Mouse (Mus musculus): ENCODE results near the gene Dstyk. TPM values are rescaled to one million over a fixed set of nuclear protein-coding genes. Genes with fewer than 3 reads are reported as not detected.
A peak's percentile ranks its signal among the peaks of the same experiment; 100 is the strongest.

Gene Dstyk
- polyA plus RNA-seq, 1 experiment, result 4.6 TPM

GRCm38 (mm10) chr1:132396705-132397104 lies 20.6 kb upstream of the Dstyk start:
- Histone ChIP-seq H3K36me3 (ENCODE audit: control insufficient read depth, insufficient read depth, low read length) (no peaks in the 10 kb centered on the region), H3K4me3 (ENCODE audit: extremely low read depth, insufficient read depth, insufficient read length) (no peak overlapping the region), H3K27me3 (ENCODE audit: control insufficient read depth, insufficient read depth, low read length) (peaks cover under 1% of the 10 kb centered on the region), H3K27ac (ENCODE audit: insufficient read depth, low read length) (no peak overlapping the region), H3K4me1 (ENCODE audit: control insufficient read depth, insufficient read depth, insufficient read length) (peaks cover under 1% of the 10 kb centered on the region; the same call in 1 of the 2 replicates)
- no peak for TF ChIP-seq POLR2A (IDR thresholded peaks at IDR 0.05; ENCODE audit: low read depth, low read length)
- TF ChIP-seq CTCF (IDR thresholded peaks at IDR 0.05; ENCODE audit: extremely low read depth, insufficient read depth, insufficient read length, insufficient replicate concordance), result no peak
- WGBS, result 75% methylated on average over 2 of the region's 2 CpGs
- DNase-seq (ENCODE audit: low read depth in 1 of 2, low spot score in 2 of 2), result no peak

GRCm38 (mm10) chr1:132400538-132400937 lies 16.8 kb upstream of the Dstyk start:
- DNase-seq (ENCODE audit: low read depth in 1 of 2, low spot score in 2 of 2), result no peak
- TF ChIP-seq CTCF (IDR thresholded peaks at IDR 0.05; ENCODE audit: extremely low read depth, insufficient read depth, insufficient read length, insufficient replicate concordance) (no peak), POLR2A (IDR thresholded peaks at IDR 0.05; ENCODE audit: low read depth, low read length) (no peak)
- no peaks in the 10 kb centered on the region for H3K27me3 ChIP-seq (ENCODE audit: control insufficient read depth, insufficient read depth, low read length)
- no peak overlapping the region for H3K4me3 ChIP-seq (ENCODE audit: extremely low read depth, insufficient read depth, insufficient read length)
- WGBS, result 78% methylated on average over 1 of the region's 1 CpGs
- no peaks in the 10 kb centered on the region for H3K36me3 ChIP-seq (ENCODE audit: control insufficient read depth, insufficient read depth, low read length)
- H3K4me1 ChIP-seq (ENCODE audit: control insufficient read depth, insufficient read depth, insufficient read length), result no peaks in the 10 kb centered on the region
- H3K27ac ChIP-seq (ENCODE audit: insufficient read depth, low read length), result no peak overlapping the region

- H3K27ac ChIP-seq (ENCODE audit: insufficient read depth, low read length), result no peak overlapping the region
- no peaks in the 10 kb centered on the region for H3K4me1 ChIP-seq (ENCODE audit: control insufficient read depth, insufficient read depth, insufficient read length)
- WGBS, result 89% methylated on average over 1 of the region's 1 CpGs
- H3K27me3 ChIP-seq (ENCODE audit: control insufficient read depth, insufficient read depth, low read length), result no peaks in the 10 kb centered on the region
- TF ChIP-seq POLR2A (IDR thresholded peaks at IDR 0.05; ENCODE audit: low read depth, low read length), result no peak
- no peak for TF ChIP-seq CTCF (IDR thresholded peaks at IDR 0.05; ENCODE audit: extremely low read depth, insufficient read depth, insufficient read length, insufficient replicate concordance)
- no peaks in the 10 kb centered on the region for H3K36me3 ChIP-seq (ENCODE audit: control insufficient read depth, insufficient read depth, low read length)
- no peak overlapping the region for H3K4me3 ChIP-seq (ENCODE audit: extremely low read depth, insufficient read depth, insufficient read length)
- no peak for DNase-seq (ENCODE audit: low read depth in 1 of 2, low spot score in 2 of 2)
Measured at GRCm38 (mm10) chr1:132401843-132402242, 15.5 kb upstream of the Dstyk start.

GRCm38 (mm10) chr1:132410657-132411056 lies 6.7 kb upstream of the Dstyk start:
- no peaks in the 10 kb centered on the region for H3K4me1 ChIP-seq (ENCODE audit: control insufficient read depth, insufficient read depth, insufficient read length)
- WGBS, result 64% methylated on average over 3 of the region's 3 CpGs

GRCm38 (mm10) chr1:132416244-132416942 lies 962 bp upstream of the Dstyk start:
- Histone ChIP-seq H3K27me3 (ENCODE audit: control insufficient read depth, insufficient read depth, low read length) (no peaks in the 10 kb centered on the region), H3K27ac (ENCODE audit: insufficient read depth, low read length) (no peak overlapping the region), H3K36me3 (ENCODE audit: control insufficient read depth, insufficient read depth, low read length) (no peaks in the 10 kb centered on the region), H3K4me1 (ENCODE audit: control insufficient read depth, insufficient read depth, insufficient read length) (no peaks in the 10 kb centered on the region; the same call in 1 of the 2 replicates), H3K4me3 (ENCODE audit: extremely low read depth, insufficient read depth, insufficient read length) (peak overlapping the region; percentile 0; the same call in 1 of the 2 replicates)
- TF ChIP-seq POLR2A (IDR thresholded peaks at IDR 0.05; ENCODE audit: low read depth, low read length), result no peak
- no peak for TF ChIP-seq CTCF (IDR thresholded peaks at IDR 0.05; ENCODE audit: extremely low read depth, insufficient read depth, insufficient read length, insufficient replicate concordance)
- DNase-seq (ENCODE audit: low read depth in 1 of 2, low spot score in 2 of 2), result no peak
- WGBS, result 23% methylated on average over 8 of the region's 8 CpGs

More at GRCm38 (mm10) chr1:132410657-132411056, 6.7 kb upstream of the Dstyk start:
- TF ChIP-seq POLR2A (IDR thresholded peaks at IDR 0.05; ENCODE audit: low read depth, low read length) (no peak), CTCF (IDR thresholded peaks at IDR 0.05; ENCODE audit: extremely low read depth, insufficient read depth, insufficient read length, insufficient replicate concordance) (no peak)
- no peak for DNase-seq (ENCODE audit: low read depth in 1 of 2, low spot score in 2 of 2)
- no peaks in the 10 kb centered on the region for H3K27me3 ChIP-seq (ENCODE audit: control insufficient read depth, insufficient read depth, low read length)
- no peaks in the 10 kb centered on the region for H3K36me3 ChIP-seq (ENCODE audit: control insufficient read depth, insufficient read depth, low read length)
- no peak overlapping the region for H3K4me3 ChIP-seq (ENCODE audit: extremely low read depth, insufficient read depth, insufficient read length)
- no peak overlapping the region for H3K27ac ChIP-seq (ENCODE audit: insufficient read depth, low read length)

- DNase-seq (ENCODE audit: low read depth in 1 of 2, low spot score in 2 of 2), result no peak
- Histone ChIP-seq H3K4me1 (ENCODE audit: control insufficient read depth, insufficient read depth, insufficient read length) (no peaks in the 10 kb centered on the region; the same call in 1 of the 2 replicates), H3K27ac (ENCODE audit: insufficient read depth, low read length) (peak overlapping the region; percentile 76), H3K36me3 (ENCODE audit: control insufficient read depth, insufficient read depth, low read length) (no peaks in the 10 kb centered on the region), H3K27me3 (ENCODE audit: control insufficient read depth, insufficient read depth, low read length) (no peaks in the 10 kb centered on the region), H3K4me3 (ENCODE audit: extremely low read depth, insufficient read depth, insufficient read length) (peak overlapping the region; percentile 63)
- WGBS, result 2% methylated on average over 6 of the region's 6 CpGs
- TF ChIP-seq CTCF (IDR thresholded peaks at IDR 0.05; ENCODE audit: extremely low read depth, insufficient read depth, insufficient read length, insufficient replicate concordance) (no peak), POLR2A (IDR thresholded peaks at IDR 0.05; ENCODE audit: low read depth, low read length) (no peak)
Measured at GRCm38 (mm10) chr1:132416943-132417290, 438 bp upstream of the Dstyk start.

- Histone ChIP-seq H3K27me3 (ENCODE audit: control insufficient read depth, insufficient read depth, low read length) (no peaks in the 10 kb centered on the region), H3K4me1 (ENCODE audit: control insufficient read depth, insufficient read depth, insufficient read length) (no peaks in the 10 kb centered on the region; the same call in 1 of the 2 replicates), H3K27ac (ENCODE audit: insufficient read depth, low read length) (no peak overlapping the region), H3K4me3 (ENCODE audit: extremely low read depth, insufficient read depth, insufficient read length) (no peak overlapping the region), H3K36me3 (ENCODE audit: control insufficient read depth, insufficient read depth, low read length) (no peaks in the 10 kb centered on the region)
- WGBS, result 51% methylated on average over 2 of the region's 2 CpGs
- no peak for DNase-seq (ENCODE audit: low read depth in 1 of 2, low spot score in 2 of 2)
- no peak for TF ChIP-seq POLR2A (IDR thresholded peaks at IDR 0.05; ENCODE audit: low read depth, low read length)
- no peak for TF ChIP-seq CTCF (IDR thresholded peaks at IDR 0.05; ENCODE audit: extremely low read depth, insufficient read depth, insufficient read length, insufficient replicate concordance)
Measured at GRCm38 (mm10) chr1:132420206-132420605, 2.9 kb downstream of the Dstyk start.

Data from spleen, adult 2 months (tissue).